Mouse (Mus musculus) G1E (cell line): ENCODE measurements around the gene B9d2.

Source experiments
- CTCF ChIP-seq: IDR thresholded peaks from 2 replicates; pipeline ENCODE4 v1.5.1; 2012; ENCODE audit warnings: low read depth, low read length, inconsistent platforms, mixed read lengths
- GATA1 ChIP-seq: IDR thresholded peaks from 2 replicates; pipeline ENCODE4 v1.6.1; 2012; ENCODE audit warnings: borderline replicate concordance, low read length, inconsistent platforms, mixed read lengths
- GATA2 ChIP-seq: IDR thresholded peaks from 2 replicates; pipeline ENCODE4 v1.6.1; 2012; ENCODE audit warnings: low read depth, low read length, inconsistent platforms, borderline replicate concordance
- POLR2AphosphoS5 ChIP-seq: IDR thresholded peaks from 2 replicates; pipeline ENCODE4 v1.6.1; 2012; ENCODE audit warnings: low read depth, low read length, inconsistent platforms; ENCODE audit not compliant: insufficient replicate concordance
- TAL1 ChIP-seq: conservative IDR thresholded peaks from 2 replicates; pipeline ENCODE4 v1.6.1; 2012; ENCODE audit warnings: low read depth, low read length, inconsistent platforms, mixed read lengths

- TF ChIP-seq CTCF (no peak), GATA2 (no peak), TAL1 (no peak), GATA1 (no peak), POLR2AphosphoS5 (0 out of 2 replicates have a peak, but pooled peaks have one; percentile 13)
These were observed 32.2 kb downstream of the B9d2 start for GRCm38 (mm10) chr7:25712801-25713200.
